Mouse (Mus musculus): Measurements from ENCODE around the gene Fbxw9. TPM values are rescaled to one million over a fixed set of nuclear protein-coding genes. Genes with fewer than 3 reads are reported as not detected.

Fbxw9 gene
- 9.5 and 11.5 TPM in 2 replicates for polyA plus RNA-seq (2015; fragmentation: Nextera tagmentation; extraction: Ambion mirVana)

GRCm38 (mm10) chr8:85059879-85060616, at the start of gene Fbxw9:
Fbxw9 (plus strand) TSS chr8:85060055.

GRCm38 (mm10) chr8:85014431-85014830, 45.4 kb upstream of the Fbxw9 start, which contains the start of gene Best2:
Best2 (minus strand) TSS chr8:85014531.

GRCm38 (mm10) chr8:85025098-85025932, 34.5 kb upstream of the Fbxw9 start, which contains the start of gene Asna1:
Asna1 (minus strand) TSS chr8:85025281.

GRCm38 (mm10) chr8:85026670-85027515, 33.0 kb upstream of the Fbxw9 start, which contains the start of gene Trir:
Trir (plus strand) TSS chr8:85026823.

GRCm38 (mm10) chr8:85036718-85037365, 23.0 kb upstream of the Fbxw9 start, which contains the start of gene Tnpo2:
Tnpo2 (plus strand) TSS chr8:85036915.

GRCm38 (mm10) chr8:85067982-85068381, 8.1 kb downstream of the Fbxw9 start, which contains the start of gene Gm5741:
Gm5741 (minus strand) TSS chr8:85067982.

GRCm38 (mm10) chr8:85071514-85072281, 11.8 kb downstream of the Fbxw9 start, which contains the start of gene Dhps:
Dhps (plus strand) TSS chr8:85071757.

GRCm38 (mm10) chr8:85080532-85081215, 20.8 kb downstream of the Fbxw9 start, which contains the start of gene Wdr83os:
Wdr83os (plus strand) TSS chr8:85080740.

GRCm38 (mm10) chr8:85081216-85081555, 21.3 kb downstream of the Fbxw9 start, which contains the start of gene Wdr83:
Wdr83 (minus strand) TSS chr8:85081306.

GRCm38 (mm10) chr8:85083108-85083813, 23.4 kb downstream of the Fbxw9 start, which contains the start of gene Man2b1:
Man2b1 (plus strand) TSS chr8:85083270.

Small RNA genes lying within 50 kb of the gene (microRNA-seq; reads per million reads assigned to microRNA genes)
- 0 to 0.21 reads per million in 2 experiments for gene Gm23388
- gene Mir7070, result 0.85 to 2.0 reads per million in 2 experiments

Other genes starting within 250 kb of the Fbxw9 start
- gene Dand5, start 237.2 kb upstream of the Fbxw9 start, polyA plus RNA-seq (2015; fragmentation: Nextera tagmentation; extraction: Ambion mirVana), result 8.7 and 8.9 TPM in 2 replicates
- 66.7 and 71.6 TPM in 2 replicates for gene Gadd45gip1, start 228.5 kb upstream of the Fbxw9 start, polyA plus RNA-seq (2015; fragmentation: Nextera tagmentation; extraction: Ambion mirVana)
- gene Rad23a, start 219.4 kb upstream of the Fbxw9 start, polyA plus RNA-seq (2015; fragmentation: Nextera tagmentation; extraction: Ambion mirVana), result 156 and 158 TPM in 2 replicates
- 182 and 260 TPM in 2 replicates for gene Calr, start 213.1 kb upstream of the Fbxw9 start, polyA plus RNA-seq (2015; fragmentation: Nextera tagmentation; extraction: Ambion mirVana)
- gene Farsa, start 203.1 kb upstream of the Fbxw9 start, polyA plus RNA-seq (2015; fragmentation: Nextera tagmentation; extraction: Ambion mirVana), result 37.7 and 40.9 TPM in 2 replicates
- 11.9 and 16.7 TPM in 2 replicates for gene Syce2, start 187.9 kb upstream of the Fbxw9 start, polyA plus RNA-seq (2015; fragmentation: Nextera tagmentation; extraction: Ambion mirVana)
- gene Gcdh, start 166.1 kb upstream of the Fbxw9 start, polyA plus RNA-seq (2015; fragmentation: Nextera tagmentation; extraction: Ambion mirVana), result 25.0 and 25.2 TPM in 2 replicates
- gene Klf1, start 158.1 kb upstream of the Fbxw9 start, polyA plus RNA-seq (2015; fragmentation: Nextera tagmentation; extraction: Ambion mirVana), result 0.33 and 0.42 TPM in 2 replicates
- 6.7 and 7.6 TPM in 2 replicates for gene Dnase2a, start 151.5 kb upstream of the Fbxw9 start, polyA plus RNA-seq (2015; fragmentation: Nextera tagmentation; extraction: Ambion mirVana)
- not detected in 2 replicates for gene Mast1, start 122.7 kb upstream of the Fbxw9 start, polyA plus RNA-seq (2015; fragmentation: Nextera tagmentation; extraction: Ambion mirVana)
- not detected in 2 replicates for gene Rtbdn, start 113.1 kb upstream of the Fbxw9 start, polyA plus RNA-seq (2015; fragmentation: Nextera tagmentation; extraction: Ambion mirVana)
- gene Gm49661, start 90.6 kb upstream of the Fbxw9 start, polyA plus RNA-seq (2015; fragmentation: Nextera tagmentation; extraction: Ambion mirVana), result not detected in 2 replicates
- 348 and 353 TPM in 2 replicates for gene Prdx2, start 90.5 kb upstream of the Fbxw9 start, polyA plus RNA-seq (2015; fragmentation: Nextera tagmentation; extraction: Ambion mirVana)
- gene Rnaseh2a, start 90.3 kb upstream of the Fbxw9 start, polyA plus RNA-seq (2015; fragmentation: Nextera tagmentation; extraction: Ambion mirVana), result 41.5 and 48.0 TPM in 2 replicates
- 11.2 and 16.5 TPM in 2 replicates for gene Junb, start 81.3 kb upstream of the Fbxw9 start, polyA plus RNA-seq (2015; fragmentation: Nextera tagmentation; extraction: Ambion mirVana)
- 7.2 and 8.0 TPM in 2 replicates for gene Hook2, start 69.5 kb upstream of the Fbxw9 start, polyA plus RNA-seq (2015; fragmentation: Nextera tagmentation; extraction: Ambion mirVana)
- gene Best2, start 45.5 kb upstream of the Fbxw9 start, polyA plus RNA-seq (2015; fragmentation: Nextera tagmentation; extraction: Ambion mirVana), result not detected in 2 replicates
- 57.5 and 68.3 TPM in 2 replicates for gene Asna1, start 34.8 kb upstream of the Fbxw9 start, polyA plus RNA-seq (2015; fragmentation: Nextera tagmentation; extraction: Ambion mirVana)
- 61.3 and 74.2 TPM in 2 replicates for gene Trir, start 33.2 kb upstream of the Fbxw9 start, polyA plus RNA-seq (2015; fragmentation: Nextera tagmentation; extraction: Ambion mirVana)
- gene Tnpo2, start 23.1 kb upstream of the Fbxw9 start, polyA plus RNA-seq (2015; fragmentation: Nextera tagmentation; extraction: Ambion mirVana), result 11.4 and 12.6 TPM in 2 replicates
- not detected in 2 replicates for gene Gm5741, start 7.9 kb downstream of the Fbxw9 start, polyA plus RNA-seq (2015; fragmentation: Nextera tagmentation; extraction: Ambion mirVana)
- gene Dhps, start 11.7 kb downstream of the Fbxw9 start, polyA plus RNA-seq (2015; fragmentation: Nextera tagmentation; extraction: Ambion mirVana), result 24.6 and 32.1 TPM in 2 replicates
- 66.9 and 70.6 TPM in 2 replicates for gene Wdr83os, start 20.7 kb downstream of the Fbxw9 start, polyA plus RNA-seq (2015; fragmentation: Nextera tagmentation; extraction: Ambion mirVana)
- gene Wdr83, start 21.3 kb downstream of the Fbxw9 start, polyA plus RNA-seq (2015; fragmentation: Nextera tagmentation; extraction: Ambion mirVana), result 24.8 and 28.0 TPM in 2 replicates
- gene Man2b1, start 23.2 kb downstream of the Fbxw9 start, polyA plus RNA-seq (2015; fragmentation: Nextera tagmentation; extraction: Ambion mirVana), result 16.2 and 20.6 TPM in 2 replicates
- 0.56 and 0.58 TPM in 2 replicates for gene Zfp791, start 63.0 kb downstream of the Fbxw9 start, polyA plus RNA-seq (2015; fragmentation: Nextera tagmentation; extraction: Ambion mirVana)
- gene Cks1brt, start 91.9 kb downstream of the Fbxw9 start, polyA plus RNA-seq (2015; fragmentation: Nextera tagmentation; extraction: Ambion mirVana), result not detected in 2 replicates
- gene Olfr371, start 165.9 kb downstream of the Fbxw9 start, polyA plus RNA-seq (2015; fragmentation: Nextera tagmentation; extraction: Ambion mirVana), result not detected in 2 replicates
- gene Orc6, start 239.6 kb downstream of the Fbxw9 start, polyA plus RNA-seq (2015; fragmentation: Nextera tagmentation; extraction: Ambion mirVana), result 30.1 and 31.3 TPM in 2 replicates
- gene Vps35, start 239.7 kb downstream of the Fbxw9 start, polyA plus RNA-seq (2015; fragmentation: Nextera tagmentation; extraction: Ambion mirVana), result 73.6 and 78.5 TPM in 2 replicates

All from skeletal muscle tissue, postnatal 0 days (tissue).